Mouse (Mus musculus): Measurements from ENCODE around the gene Pou1f1.

The Pou1f1 gene

DNA sequence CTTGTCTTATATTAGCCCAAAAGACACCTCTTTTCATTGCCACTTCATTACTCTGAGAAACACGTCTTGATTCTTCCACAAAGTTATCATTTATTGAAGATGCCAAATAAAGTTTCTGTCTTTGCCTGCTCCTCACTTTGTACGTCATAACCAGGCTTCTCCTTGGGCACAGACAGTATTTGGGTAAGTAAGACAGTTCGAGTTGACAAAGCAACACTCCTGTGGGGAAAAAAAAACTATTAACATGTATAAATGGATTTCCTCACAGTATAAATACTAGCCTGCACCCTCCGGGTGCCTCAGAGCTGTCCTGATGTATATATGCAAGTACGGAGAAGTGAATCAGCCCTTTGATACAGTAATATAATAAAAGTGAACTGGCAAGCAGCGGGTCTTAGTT lies at the start of gene Pou1f1:
Pou1f1 (plus strand) TSS at position 301 of the 400 bp plus-strand sequence.
- in situ Hi-C loops (cut with MboI, MseI): no loop called here

DNA sequence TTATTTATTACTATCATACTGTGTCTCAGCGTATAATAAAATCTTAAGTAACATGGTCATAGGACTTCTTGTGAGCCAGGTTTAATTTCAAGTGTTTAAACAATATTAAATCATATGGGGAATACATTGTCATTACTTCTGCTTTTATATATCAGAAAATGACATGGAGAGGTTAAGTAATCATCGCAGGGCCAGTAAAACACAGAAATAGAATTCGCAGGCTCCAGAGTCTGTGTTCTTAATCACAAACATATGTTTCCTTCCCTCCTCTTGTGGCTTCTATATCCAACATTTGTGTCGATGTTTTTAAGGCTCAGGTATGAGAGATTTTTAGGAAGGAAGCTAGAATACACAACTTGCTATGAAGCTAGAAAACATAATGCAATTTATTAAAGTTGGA lies 49.7 kb upstream of the Pou1f1 start:
- in situ Hi-C loops (cut with MboI, MseI): no loop called here

- in situ Hi-C loops (cut with MboI, MseI): no loop called here
Observed at GRCm38 (mm10) chr16:65472472-65473001, 47.8 kb upstream of the Pou1f1 start.

DNA sequence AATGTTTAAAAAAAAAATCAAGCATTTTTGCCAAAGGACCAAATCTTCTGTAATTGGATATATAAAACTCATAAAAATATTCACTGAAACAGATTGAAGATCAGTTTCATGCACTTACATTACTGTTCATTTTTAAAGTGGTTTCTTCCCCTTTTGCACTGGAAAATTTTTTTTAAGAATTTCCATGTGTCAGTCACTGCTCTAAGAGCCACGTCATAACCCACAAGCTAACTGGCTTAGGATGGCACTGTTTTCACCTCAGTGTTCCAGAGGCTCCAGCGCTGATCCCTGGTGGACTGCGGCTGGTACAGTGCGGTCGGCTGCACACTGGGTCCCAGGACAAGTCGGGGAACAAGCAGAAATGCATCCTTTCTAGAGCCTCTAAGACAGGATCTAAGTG lies 34.6 kb upstream of the Pou1f1 start:
- in situ Hi-C loops (cut with MboI, MseI): loop anchor here in 1 of 2 experiments (25.0 kb wide), 1 partner anchor 573 kb away; no protein-coding TSS in a partner anchor

DNA sequence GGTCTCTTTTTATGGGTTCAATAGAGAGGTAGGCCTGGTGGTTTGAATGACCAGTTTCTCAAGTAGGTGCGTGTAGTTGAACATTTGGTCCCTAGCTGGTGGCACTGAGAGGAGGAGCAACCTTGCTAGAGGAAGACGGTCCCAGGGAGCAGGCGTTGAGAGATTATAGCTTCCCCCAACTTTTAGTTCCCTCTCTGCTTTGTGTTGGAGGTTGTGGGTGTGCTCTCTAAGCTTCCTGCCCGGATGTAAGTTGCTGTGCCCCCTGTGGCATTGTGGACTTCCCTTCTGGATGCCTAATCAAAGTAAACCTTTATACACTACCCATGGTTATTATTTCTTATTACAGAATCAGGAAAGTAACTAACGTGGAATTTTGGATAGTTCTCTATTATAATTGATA lies 24.3 kb upstream of the Pou1f1 start:
- in situ Hi-C loops (cut with MboI, MseI): loop anchor here in 1 of 2 experiments (25.0 kb wide), 1 partner anchor 584 kb away; no protein-coding TSS in a partner anchor

- in situ Hi-C loops (cut with MboI, MseI): loop anchor here in 1 of 2 experiments (25.0 kb wide), 1 partner anchor 585 kb away; no protein-coding TSS in a partner anchor
Observed at GRCm38 (mm10) chr16:65497049-65497448, 23.3 kb upstream of the Pou1f1 start.

GRCm38 (mm10) chr16:65514223-65514622 lies 6.1 kb upstream of the Pou1f1 start:
- in situ Hi-C loops (cut with MboI, MseI): no loop called here

- in situ Hi-C loops (cut with MboI, MseI): no loop called here
Observed at GRCm38 (mm10) chr16:65526004-65526403, 5.7 kb downstream of the Pou1f1 start.

GRCm38 (mm10) chr16:65526695-65527094 lies 6.4 kb downstream of the Pou1f1 start:
- in situ Hi-C loops (cut with MboI, MseI): no loop called here

GRCm38 (mm10) chr16:65529589-65529988 lies 9.3 kb downstream of the Pou1f1 start:
- in situ Hi-C loops (cut with MboI, MseI): no loop called here

DNA sequence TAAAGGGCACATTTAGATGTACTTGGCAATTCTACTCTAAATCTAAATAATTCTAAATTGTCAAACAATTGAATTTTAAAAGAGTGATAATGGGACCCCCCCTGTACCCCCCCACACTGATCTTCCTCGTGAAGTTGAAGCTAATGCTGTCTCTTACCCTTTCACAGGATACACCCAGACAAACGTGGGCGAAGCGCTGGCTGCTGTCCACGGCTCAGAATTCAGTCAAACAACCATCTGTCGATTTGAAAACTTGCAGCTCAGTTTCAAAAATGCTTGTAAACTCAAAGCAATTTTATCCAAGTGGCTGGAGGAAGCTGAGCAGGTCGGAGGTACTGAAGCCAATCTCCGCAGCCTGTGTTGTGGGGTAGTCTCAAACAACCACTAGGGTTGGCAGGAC lies 11.4 kb downstream of the Pou1f1 start:
- in situ Hi-C loops (cut with MboI, MseI): no loop called here

- in situ Hi-C loops (cut with MboI, MseI): no loop called here
Observed at GRCm38 (mm10) chr16:65533315-65533999, 13.1 kb downstream of the Pou1f1 start.

- in situ Hi-C loops (cut with MboI, MseI): no loop called here
Observed at GRCm38 (mm10) chr16:65543676-65544293, 23.5 kb downstream of the Pou1f1 start.

DNA sequence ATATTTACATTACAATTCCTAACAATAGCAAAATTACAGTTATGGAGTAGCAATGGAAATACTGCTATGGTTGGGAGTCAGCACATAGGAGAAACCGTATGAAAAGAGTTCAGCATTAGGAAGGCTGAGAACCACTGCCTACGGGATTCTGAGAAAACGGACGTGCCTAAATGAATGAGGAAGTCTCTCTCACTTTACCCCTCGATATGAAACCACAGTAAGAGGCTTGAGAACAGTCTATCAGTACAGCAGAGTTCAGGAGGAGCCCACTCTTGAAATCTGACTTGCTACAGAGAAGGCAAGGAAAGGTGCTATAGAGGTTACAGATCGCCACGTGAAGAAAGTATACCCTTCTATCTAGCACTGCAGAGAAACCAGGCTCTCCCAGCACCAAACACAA lies 28.6 kb downstream of the Pou1f1 start:
- in situ Hi-C loops (cut with MboI, MseI): no loop called here

- in situ Hi-C loops (cut with MboI, MseI): no loop called here
Observed at GRCm38 (mm10) chr16:65550814-65551213, 30.5 kb downstream of the Pou1f1 start.

- in situ Hi-C loops (cut with MboI, MseI): no loop called here
Observed at GRCm38 (mm10) chr16:65554267-65554666, 34.0 kb downstream of the Pou1f1 start.

- in situ Hi-C loops (cut with MboI, MseI): no loop called here
Observed at GRCm38 (mm10) chr16:65557369-65557768, 37.1 kb downstream of the Pou1f1 start.

- in situ Hi-C loops (cut with MboI, MseI): no loop called here
Observed at GRCm38 (mm10) chr16:65559591-65559990, 39.3 kb downstream of the Pou1f1 start.

DNA sequence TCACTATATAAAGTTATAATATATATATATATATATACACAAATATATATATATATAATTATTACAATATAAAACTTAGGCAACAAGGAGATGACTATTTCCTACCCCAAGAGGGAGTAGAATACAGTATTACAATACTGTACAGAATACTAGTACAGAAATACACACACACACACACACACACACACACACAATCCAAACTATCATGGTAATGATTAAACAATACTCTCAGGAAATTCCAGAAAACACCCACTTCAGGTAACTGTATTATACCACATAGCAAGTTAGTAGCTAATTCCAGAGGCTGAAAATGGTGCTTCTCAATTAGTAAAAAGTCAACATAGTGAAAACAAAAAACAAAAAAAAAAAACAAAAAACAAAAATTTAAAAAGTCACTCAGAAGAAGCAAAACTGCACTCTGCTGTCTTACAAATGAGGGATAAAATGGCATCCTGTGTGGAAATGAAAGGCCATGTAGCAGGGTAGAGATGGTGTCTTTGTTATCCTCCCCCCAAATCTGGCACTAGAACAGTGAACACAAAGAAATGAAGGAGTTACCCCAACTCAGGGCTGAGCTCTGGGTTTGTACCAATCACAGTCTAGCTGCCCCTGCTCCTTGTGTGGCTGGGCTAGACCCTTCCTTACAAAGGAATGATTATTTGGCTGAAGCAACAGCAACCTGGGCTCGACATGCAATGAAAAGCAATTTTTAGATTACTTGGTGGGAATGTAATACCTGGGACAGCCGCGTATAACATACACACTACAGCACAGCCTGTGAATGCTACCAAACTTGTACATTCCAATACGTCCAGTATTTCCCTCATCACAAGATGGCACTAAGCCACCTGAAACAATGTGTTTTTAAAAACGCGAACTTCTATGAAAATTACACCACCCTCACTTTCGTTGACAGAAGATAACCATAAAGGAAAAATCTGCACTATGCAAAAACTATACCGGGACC lies 41.0 kb downstream of the Pou1f1 start:
- in situ Hi-C loops (cut with MboI, MseI): no loop called here

DNA sequence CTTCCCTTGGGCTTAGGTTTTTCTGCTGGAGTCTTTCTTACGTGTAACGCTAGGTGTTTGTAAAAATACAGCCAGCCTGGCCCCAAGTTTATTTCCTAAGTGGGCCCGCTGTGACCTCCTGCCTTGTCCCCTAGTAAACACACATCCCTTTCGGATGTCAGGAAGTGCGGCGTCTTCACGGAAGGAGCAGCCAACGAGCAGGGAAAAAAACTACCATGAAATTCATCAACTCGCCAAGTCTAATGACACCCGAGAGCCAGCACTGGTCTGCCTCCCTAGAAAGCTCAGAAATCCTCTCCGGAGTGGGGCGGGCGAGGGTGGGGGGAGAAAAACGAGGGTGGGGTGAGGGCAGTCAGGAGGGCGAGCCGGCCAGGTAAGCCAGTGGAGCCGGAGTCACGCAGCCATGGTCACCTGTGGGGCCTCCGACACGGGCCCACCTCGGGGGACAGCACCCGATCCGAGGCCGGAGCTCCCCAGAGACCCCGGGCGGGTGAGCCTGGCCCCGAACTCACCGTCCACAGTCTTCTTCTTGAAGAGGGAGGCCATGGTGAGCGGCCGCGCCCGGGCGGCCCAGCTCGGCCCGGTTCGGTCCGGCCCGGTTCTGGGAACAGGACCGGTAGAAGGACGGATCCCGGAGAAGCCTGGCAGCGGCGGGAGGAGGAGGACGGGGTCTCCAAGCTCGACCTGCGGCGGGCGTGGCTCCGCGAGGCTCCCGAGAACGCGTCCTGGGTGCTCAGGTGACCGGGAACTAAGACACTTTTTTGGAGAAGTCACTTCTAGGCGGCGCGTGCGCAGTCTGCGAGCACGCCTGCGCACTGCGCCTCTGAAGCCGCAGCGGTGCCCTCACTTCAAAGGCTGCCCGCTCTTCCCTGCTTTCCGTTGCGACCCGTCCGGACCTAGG lies 41.9 kb downstream of the Pou1f1 start, which contains the start of gene Chmp2b:
Chmp2b (minus strand) TSS at position 764 of the 901 bp plus-strand sequence.
- in situ Hi-C loops (cut with MboI, MseI): no loop called here

- in situ Hi-C loops (cut with MboI, MseI): no loop called here
Observed at GRCm38 (mm10) chr16:65562864-65563206, 42.5 kb downstream of the Pou1f1 start.
